Mouse (Mus musculus) right cerebral cortex, postnatal 14 days (tissue): ENCODE data around the gene Slc25a45.

Source experiments
- DNase-seq: peaks from one replicate; pipeline ENCODE4 v3.0.0; 2022

The Slc25a45 gene

GRCm38 (mm10) chr19:5893282-5894001, 15.8 kb downstream of the Slc25a45 start:
- no peak for DNase-seq

GRCm38 (mm10) chr19:5894002-5894678, 16.5 kb downstream of the Slc25a45 start, which contains the start of gene Tigd3:
Gene Tigd3 (minus strand): TSS chr19:5894149.
- peak; percentile 97 for DNase-seq

- no peak for DNase-seq
Measured at GRCm38 (mm10) chr19:5907275-5907674, 29.7 kb downstream of the Slc25a45 start.

GRCm38 (mm10) chr19:5910221-5910620, 32.6 kb downstream of the Slc25a45 start:
- no peak for DNase-seq

GRCm38 (mm10) chr19:5911430-5912102, 34.0 kb downstream of the Slc25a45 start:
- DNase-seq = no peak

- DNase-seq = peak; percentile 99
Measured at GRCm38 (mm10) chr19:5912103-5913006, 34.7 kb downstream of the Slc25a45 start.

GRCm38 (mm10) chr19:5913007-5913719, 35.6 kb downstream of the Slc25a45 start, which contains the start of gene Dpf2:
Gene Dpf2 (minus strand): TSS chr19:5913010.
- no peak for DNase-seq

GRCm38 (mm10) chr19:5921715-5922114, 44.1 kb downstream of the Slc25a45 start:
- no peak for DNase-seq

- DNase-seq = no peak
Measured at GRCm38 (mm10) chr19:5922119-5922942, 44.7 kb downstream of the Slc25a45 start.

- DNase-seq = no peak
Measured at GRCm38 (mm10) chr19:5922963-5923362, 45.4 kb downstream of the Slc25a45 start.

- DNase-seq = peak; percentile 98
Measured at GRCm38 (mm10) chr19:5923990-5924712, 46.5 kb downstream of the Slc25a45 start.

GRCm38 (mm10) chr19:5924713-5925093, 47.1 kb downstream of the Slc25a45 start, which contains the start of gene Cdc42ep2:
Gene Cdc42ep2 (minus strand): TSS chr19:5924816.
- DNase-seq = peak; percentile 91

- DNase-seq = no peak
Measured at GRCm38 (mm10) chr19:5925311-5925855, 47.8 kb downstream of the Slc25a45 start.

- DNase-seq = no peak
Measured at GRCm38 (mm10) chr19:5927026-5927425, 49.4 kb downstream of the Slc25a45 start.

- no peak for DNase-seq
Measured at GRCm38 (mm10) chr19:5927532-5927931, 49.9 kb downstream of the Slc25a45 start.

GRCm38 (mm10) chr19:5928104-5928503, 50.5 kb downstream of the Slc25a45 start:
- no peak for DNase-seq

- no peak for DNase-seq
Measured at GRCm38 (mm10) chr19:5928546-5928945, 50.9 kb downstream of the Slc25a45 start.

GRCm38 (mm10) chr19:5929634-5930596, 52.3 kb downstream of the Slc25a45 start:
- DNase-seq = no peak

- DNase-seq = no peak
Measured at GRCm38 (mm10) chr19:5935266-5935665, 57.7 kb downstream of the Slc25a45 start.
